Mouse (Mus musculus): Measurements from ENCODE around the gene Tmem217.
A peak's percentile ranks its signal among the peaks of the same experiment; 100 is the strongest.
"Not testable (repeated sequence)": the region's sequence is repeated elsewhere in the genome, so short reads cannot be mapped to it uniquely, and the experiment has no call there.

Tmem217 gene

DNA sequence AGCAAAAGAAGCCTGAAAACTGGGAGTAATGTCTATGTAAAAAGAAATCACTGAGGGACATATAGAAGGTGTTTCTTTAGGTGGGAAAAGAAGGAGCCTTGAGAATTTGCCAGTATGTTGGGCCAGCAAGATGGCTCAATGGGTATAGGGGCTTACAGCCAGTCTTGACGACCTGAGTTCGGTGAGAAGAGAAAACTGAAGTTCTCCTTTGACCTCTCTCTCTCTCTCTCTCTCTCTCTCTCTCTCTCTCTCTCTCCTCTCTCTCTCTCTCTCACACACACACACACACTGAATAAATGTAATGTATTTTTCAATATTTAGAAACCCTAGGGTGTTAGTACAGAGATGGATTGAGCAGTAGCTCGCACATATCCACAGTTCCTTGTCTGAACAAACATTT, 3.7 kb downstream of the Tmem217 start:
- DNase-seq, result no peak

DNA sequence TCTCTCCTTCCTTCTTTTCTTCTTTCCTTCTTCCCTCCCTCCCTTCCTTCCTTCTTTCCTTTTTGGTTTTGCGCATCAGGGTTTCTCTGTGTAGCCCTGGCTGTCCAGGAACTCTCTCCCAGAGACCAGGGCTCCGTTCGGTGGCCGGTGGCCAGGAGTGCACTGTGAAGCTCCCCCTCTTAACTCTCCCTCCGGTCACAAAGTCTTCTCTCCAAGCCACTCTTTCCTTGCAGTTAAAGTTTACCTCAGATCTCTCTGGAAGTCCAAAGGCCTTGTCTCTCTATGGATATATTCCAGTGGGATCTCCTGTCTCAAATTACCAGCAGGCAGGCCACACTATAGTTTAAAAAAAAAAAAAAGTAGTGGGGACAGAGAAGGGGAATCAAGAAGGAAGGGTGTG, 6.9 kb downstream of the Tmem217 start:
- DNase-seq, result peak; percentile 58 to 77

DNA sequence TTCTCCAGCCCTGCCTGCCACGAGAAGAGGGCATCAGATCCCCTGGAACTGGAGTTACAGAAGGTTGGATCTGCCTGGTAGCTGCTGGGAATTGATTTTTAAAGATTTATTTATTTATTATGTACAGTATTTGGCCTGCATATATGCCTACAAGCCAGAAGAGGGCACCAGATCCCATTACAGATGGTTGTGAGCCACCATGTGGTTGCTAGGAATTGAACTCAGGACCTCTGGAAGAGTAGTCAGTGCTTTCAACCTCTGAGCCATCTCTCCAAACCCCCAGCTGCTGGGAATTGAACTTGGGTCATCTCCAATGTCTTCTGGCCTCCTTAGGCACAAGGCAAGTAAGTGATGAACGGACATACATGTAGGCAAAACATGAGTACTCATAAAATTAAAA, 8.1 kb downstream of the Tmem217 start:
- no peak for DNase-seq

DNA sequence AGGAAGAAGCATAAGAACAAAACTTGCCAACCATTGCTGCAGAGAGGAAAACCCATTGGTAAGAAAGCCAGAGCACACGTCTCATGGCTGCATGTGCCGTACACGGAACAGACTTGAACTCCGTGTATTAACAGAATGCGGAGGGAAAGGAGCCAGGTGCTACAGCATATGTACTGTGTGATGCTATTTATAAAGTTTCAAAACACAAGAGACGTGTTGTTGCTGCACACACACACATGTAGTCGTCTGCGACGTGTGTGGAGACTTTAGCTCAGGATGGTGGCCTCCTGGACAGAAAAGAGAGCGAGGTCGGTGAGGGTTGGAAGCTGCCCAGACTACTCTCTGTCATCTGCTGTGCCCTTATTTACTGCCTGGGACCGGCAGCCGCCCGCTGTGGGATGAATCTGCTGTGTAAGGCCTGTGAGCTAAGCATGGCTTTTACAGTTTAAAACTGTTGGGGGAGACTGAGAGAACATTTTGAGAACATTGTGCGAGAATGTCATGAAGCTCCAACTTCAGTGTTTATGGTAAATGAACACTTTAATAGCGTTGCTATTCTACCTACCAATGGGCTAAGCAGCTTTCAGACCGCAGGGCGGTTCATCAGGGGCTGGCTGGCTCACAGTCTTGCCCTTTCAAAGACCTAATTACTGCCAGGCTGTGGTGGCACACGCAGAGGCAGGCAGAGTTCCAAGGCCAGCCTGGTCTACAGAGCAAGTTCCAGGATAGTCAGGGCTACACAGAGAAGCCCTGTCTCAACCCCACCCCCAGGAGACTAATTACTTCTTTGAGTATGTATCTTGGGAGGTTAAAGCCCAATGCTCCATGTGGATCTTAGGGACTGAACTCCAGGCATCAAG, 9.1 kb downstream of the Tmem217 start:
- no peak for DNase-seq

- DNase-seq, result peak; percentile 83 to 87
These were observed 10.8 kb downstream of the Tmem217 start for GRCm38 (mm10) chr17:29541419-29541818.

GRCm38 (mm10) chr17:29540426-29540825, 11.8 kb downstream of the Tmem217 start:
- no peak for DNase-seq

GRCm38 (mm10) chr17:29533866-29534265, 18.3 kb downstream of the Tmem217 start:
- DNase-seq, result no peak

GRCm38 (mm10) chr17:29531757-29532384, 20.3 kb downstream of the Tmem217 start:
- DNase-seq, result no peak

DNA sequence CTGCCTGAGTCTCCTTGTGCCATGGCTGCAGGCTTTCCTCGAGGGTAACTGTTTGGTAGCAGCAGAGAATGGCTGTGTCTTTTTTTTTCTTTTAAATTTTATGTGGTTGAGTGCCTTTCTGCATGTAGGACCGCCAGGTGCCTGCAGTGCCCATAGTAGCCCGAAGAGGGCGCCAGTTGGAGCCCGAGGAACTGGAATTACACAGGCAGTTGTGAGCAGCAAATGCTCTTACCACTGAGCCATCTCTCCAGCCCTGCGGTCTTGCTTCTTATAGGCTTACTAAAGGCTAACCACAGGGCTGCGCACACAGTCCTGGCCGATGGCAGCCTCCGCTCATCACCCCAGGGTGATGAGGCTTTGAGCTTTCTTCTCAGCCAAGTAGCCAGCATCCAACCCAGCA, 20.9 kb downstream of the Tmem217 start:
- DNase-seq, result no peak

DNA sequence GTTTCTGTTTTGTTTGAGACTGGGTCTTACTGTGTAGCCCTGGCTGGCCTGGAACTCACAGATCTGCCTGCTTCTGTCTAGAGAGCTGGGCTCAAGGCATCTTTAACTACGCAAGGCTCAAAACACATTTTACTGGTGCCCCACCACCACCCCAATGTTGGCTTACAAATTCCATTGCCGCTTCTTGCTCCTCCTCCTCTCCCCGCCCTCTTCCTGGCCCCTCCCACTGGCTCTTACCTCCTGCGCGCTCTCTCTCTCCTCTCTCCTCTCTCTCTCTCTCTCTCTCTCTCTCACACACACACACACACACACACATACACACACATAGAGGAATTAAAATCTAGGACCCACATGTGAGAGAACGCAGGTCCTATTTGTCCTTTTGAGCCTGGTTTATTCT, 21.7 kb downstream of the Tmem217 start:
- DNase-seq, result no peak

- DNase-seq, result peak in 1 of 2 experiments; percentile 54
These were observed 23.5 kb downstream of the Tmem217 start for GRCm38 (mm10) chr17:29528568-29529187.

DNA sequence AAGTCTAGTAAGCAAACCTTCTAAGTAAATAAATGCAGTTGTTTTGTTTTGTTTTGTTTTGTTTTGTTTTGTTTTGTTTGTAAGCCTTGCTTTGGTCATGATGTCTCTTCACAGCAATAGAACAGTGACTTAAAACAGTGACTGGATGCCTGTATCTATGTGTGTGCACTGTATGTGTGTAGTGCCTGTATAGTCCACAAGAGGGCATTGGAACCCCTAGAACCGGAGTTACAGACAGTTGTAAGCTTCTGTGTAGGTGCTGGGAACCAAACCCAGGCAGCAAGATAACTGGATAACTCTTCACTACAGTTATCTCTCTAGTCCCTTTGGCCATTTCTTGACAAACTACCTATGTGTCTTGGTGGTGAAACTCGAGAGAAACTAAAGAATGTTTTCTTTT, 26.6 kb downstream of the Tmem217 start:
- no peak for DNase-seq

DNA sequence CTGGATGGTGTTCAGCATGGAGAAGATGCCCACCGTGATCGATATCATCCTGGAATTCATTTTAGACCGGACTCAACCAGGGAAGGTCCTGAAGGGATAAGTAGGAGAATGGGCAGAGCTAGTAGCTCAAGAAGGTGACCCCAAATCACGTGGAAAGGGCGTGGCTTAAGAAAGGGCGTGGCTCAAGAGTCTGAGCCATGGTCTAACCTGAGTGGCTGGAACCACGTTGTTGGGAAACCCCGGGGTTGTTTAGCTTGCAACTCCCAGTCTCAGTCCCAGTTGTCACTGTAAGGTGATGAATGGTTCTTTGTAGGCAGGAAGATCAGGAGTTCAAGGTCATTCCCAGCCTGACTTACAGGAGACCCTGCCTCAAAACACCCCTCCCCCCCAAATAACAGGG, 32.5 kb downstream of the Tmem217 start:
- DNase-seq, result no peak

DNA sequence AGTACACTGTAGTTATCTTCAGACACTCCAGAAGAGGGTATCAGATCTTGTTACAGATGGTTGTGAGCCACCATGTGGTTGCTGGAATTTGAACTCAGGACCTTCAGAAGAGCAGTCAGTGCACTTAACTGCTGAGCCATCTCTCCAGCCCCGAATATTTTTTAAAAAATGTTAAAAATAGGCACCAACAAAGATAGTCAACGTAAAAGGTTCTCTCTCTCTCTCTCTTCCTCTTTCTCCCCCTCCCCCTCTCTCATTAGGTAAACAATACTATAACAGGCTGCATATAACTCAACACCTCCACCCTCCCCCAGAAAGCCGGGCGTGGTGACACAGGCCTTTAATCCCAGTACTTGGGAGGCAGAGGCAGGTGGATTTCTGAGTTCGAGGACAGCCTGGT, 33.5 kb downstream of the Tmem217 start:
- DNase-seq, result not testable (repeated sequence)

DNA sequence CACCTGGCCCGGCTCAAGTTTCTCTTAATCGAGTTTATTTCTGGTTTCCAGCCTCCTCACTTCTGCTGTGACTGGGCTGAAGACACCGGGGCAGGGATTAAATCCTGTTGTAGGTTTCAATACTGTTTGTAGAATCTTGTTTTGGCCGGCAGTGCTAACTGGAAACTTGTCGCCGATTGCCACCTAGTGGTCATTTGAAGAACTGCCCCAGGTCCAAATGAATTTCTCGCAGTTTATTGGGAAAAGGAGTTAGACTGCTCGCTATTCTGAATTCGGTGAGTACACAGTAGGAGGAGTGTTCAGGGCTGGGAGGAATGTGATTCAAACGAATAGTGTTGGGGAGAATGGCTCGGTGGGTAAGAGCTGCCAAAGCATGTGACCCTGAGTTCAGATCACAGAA, 37.8 kb downstream of the Tmem217 start:
- peak; percentile 74 to 84 for DNase-seq

GRCm38 (mm10) chr17:29513044-29513730, 39.0 kb downstream of the Tmem217 start:
- DNase-seq, result peak; percentile 74 to 84

GRCm38 (mm10) chr17:29510691-29511090, 41.5 kb downstream of the Tmem217 start:
- no peak for DNase-seq

DNA sequence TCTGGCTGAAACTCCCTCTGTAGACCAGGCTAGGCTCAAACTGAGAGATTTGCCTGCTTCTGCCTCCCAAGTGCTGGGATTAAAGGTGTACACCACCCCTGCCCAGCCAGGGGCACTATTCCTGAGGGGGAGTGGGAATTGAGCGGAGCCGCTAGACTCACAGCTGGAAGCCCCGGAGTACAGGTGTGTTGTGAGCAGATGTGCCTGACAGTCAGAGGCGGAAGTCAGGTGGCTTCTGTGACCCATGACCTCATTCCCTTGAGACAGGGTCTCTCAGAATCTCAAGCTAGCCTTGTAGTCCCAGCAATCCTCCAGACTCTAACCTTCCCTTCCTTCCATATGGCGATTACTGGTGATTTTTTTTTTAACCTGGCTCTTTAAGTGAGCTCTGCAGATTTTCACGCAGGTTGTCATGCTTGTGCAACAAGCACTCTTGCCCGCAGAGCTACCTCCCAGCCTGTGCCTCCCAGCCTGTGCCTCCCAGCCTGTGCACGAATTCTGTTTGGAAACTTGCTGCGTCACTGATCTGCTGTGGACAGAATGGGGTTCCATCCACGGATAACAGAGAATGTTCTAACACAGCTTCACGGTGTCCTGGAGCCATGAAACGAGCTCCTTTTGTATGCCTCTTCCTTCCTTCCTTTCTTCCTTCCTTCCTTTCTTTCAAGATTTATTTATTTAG, 43.1 kb downstream of the Tmem217 start:
- DNase-seq, result no peak

GRCm38 (mm10) chr17:29503700-29504099, 48.5 kb downstream of the Tmem217 start:
- DNase-seq, result no peak

GRCm38 (mm10) chr17:29502669-29503665, 49.2 kb downstream of the Tmem217 start:
- no peak for DNase-seq

- DNase-seq, result no peak
These were observed 50.0 kb downstream of the Tmem217 start for GRCm38 (mm10) chr17:29502005-29502668.
